Mouse (Mus musculus) myocyte (in vitro differentiated cells): ENCODE results near the gene Cdrt4.

Source experiments
- POLR2A ChIP-seq: IDR thresholded peaks from one replicate; pipeline ENCODE4 v1.6.1; 2011; ENCODE audit warnings: low read depth, mild to moderate bottlenecking, control low read depth, moderate library complexity; ENCODE audit not compliant: insufficient read length
- TCF12 ChIP-seq: IDR thresholded peaks from one replicate; pipeline ENCODE4 v1.6.1; 2011; ENCODE audit warnings: mild to moderate bottlenecking, control low read depth; ENCODE audit not compliant: poor library complexity, insufficient read depth, severe bottlenecking
- TCF3 ChIP-seq: IDR thresholded peaks from one replicate; pipeline ENCODE4 v1.6.1; 2011; ENCODE audit warnings: low read depth, control low read depth; ENCODE audit not compliant: insufficient read length
- USF1 ChIP-seq: IDR thresholded peaks from one replicate; pipeline ENCODE4 v1.6.1; 2011; ENCODE audit warnings: low read depth, mild to moderate bottlenecking, control low read depth, moderate library complexity

- TF ChIP-seq TCF12 (no peak), POLR2A (no peak), TCF3 (no peak), USF1 (no peak)
Measured at GRCm38 (mm10) chr11:63008004-63008403, 57.0 kb downstream of the Cdrt4 start.
